Mouse (Mus musculus) neural tube, embryonic 13.5 days (tissue): Measurements from ENCODE around the gene Zfp618. TPM values are rescaled to one million over a fixed set of nuclear protein-coding genes. Genes with fewer than 3 reads are reported as not detected.

ENCODE experiments used
- ATAC-seq: fragments of 200-750 bp; cut with Nextera tagmentation; 2 replicates; pipeline ENCODE4 v1.8.0; 2017; ENCODE audit warnings: low read depth, mild to moderate bottlenecking, moderate TSS enrichment, moderate library complexity
- H3K27ac ChIP-seq: fragments of 300-500 bp; sonication (generic); replicated peaks from 2 replicates; pipeline ENCODE4 v1.5.1; 2015; ENCODE audit warnings: moderate library complexity, mild to moderate bottlenecking, inconsistent platforms
- H3K27me3 ChIP-seq: fragments of 300-500 bp; sonication (generic); 2 replicates; pipeline ENCODE4 v1.6.1; 2015; ENCODE audit warnings: mild to moderate bottlenecking, inconsistent platforms
- H3K36me3 ChIP-seq: fragments of 300-500 bp; sonication (generic); 2 replicates; pipeline ENCODE4 v1.6.1; 2015; ENCODE audit warnings: mild to moderate bottlenecking, inconsistent platforms
- H3K4me1 ChIP-seq: fragments of 300-500 bp; sonication (generic); replicated peaks from 2 replicates; pipeline ENCODE4 v1.6.1; 2015; ENCODE audit warnings: inconsistent platforms
- H3K4me2 ChIP-seq: fragments of 300-500 bp; sonication (generic); 2 replicates; pipeline ENCODE4 v1.6.1; 2015; ENCODE audit warnings: inconsistent platforms, mild to moderate bottlenecking, moderate library complexity
- H3K4me3 ChIP-seq: fragments of 300-500 bp; sonication (generic); 2 replicates; pipeline ENCODE4 v1.5.1; 2015; ENCODE audit warnings: mild to moderate bottlenecking, inconsistent platforms
- H3K9ac ChIP-seq: fragments of 300-500 bp; sonication (generic); 2 replicates; pipeline ENCODE4 v1.6.1; 2015; ENCODE audit warnings: moderate library complexity, mild to moderate bottlenecking, inconsistent platforms
- H3K9me3 ChIP-seq: fragments of 300-500 bp; sonication (generic); 2 replicates; pipeline ENCODE4 v1.6.1; 2016; ENCODE audit warnings: inconsistent platforms
- WGBS: fragments of 180-500 bp; shearing (Covaris S2); methylation state at CpG from one replicate; pipeline ENCODE4 v1.1.7; 2015; 5-methylcytosine and 5-hydroxymethylcytosine counted together
- polyA plus RNA-seq: library from polyadenylated mRNA; unstranded; fragments of >200 nt; fragmentation: Nextera tagmentation; extraction: Ambion mirVana; gene quantifications from 2 replicates; pipeline ENCODE4 v1.2.1, GENCODE M21; 2015

Gene Zfp618
- polyA plus RNA-seq, 1 experiment from 2014 or later = 40.9 TPM

DNA sequence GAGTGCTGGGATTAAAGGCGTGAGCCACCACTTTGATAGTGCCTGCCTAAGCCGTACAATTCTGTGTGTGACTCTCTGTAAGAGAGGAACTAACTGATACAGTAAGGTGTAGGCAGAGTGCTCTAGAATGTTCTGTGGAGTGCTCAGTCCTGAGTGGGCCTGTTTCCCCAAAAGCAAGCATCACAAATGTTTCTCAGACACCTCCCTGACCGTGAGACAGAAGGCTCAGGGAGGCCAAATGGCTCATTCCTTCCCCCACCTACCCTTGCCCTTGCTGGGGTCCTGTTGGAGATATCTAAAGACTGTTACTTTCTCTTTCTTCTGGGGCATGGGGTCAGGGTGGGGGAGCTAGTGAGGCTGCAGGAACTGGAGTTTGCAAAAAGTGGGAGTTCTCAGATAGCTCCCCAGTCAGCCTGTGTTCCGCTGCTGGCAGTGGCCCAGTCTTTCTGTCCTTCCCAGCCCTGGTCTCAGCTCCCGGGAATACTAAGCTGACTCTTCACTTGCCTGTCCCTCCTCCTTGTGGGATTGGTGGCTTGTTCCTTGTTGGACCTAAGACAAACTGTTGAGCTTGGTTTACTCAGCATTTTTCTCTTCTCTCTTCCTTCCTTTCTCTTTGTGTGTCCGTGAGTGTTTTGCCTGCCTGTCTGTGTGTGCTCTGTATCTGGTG lies 55.8 kb downstream of the Zfp618 start:
- Histone ChIP-seq H3K9me3 (no peaks in the 10 kb centered on the region), H3K9ac (no peak overlapping the region), H3K4me3 (no peak overlapping the region), H3K4me2 (no peak overlapping the region), H3K4me1 (peaks cover 12% of the 10 kb centered on the region), H3K36me3 (0 out of 2 replicates have a peak, but pooled peaks cover under 1% of the 10 kb centered on the region), H3K27me3 (no peaks in the 10 kb centered on the region), H3K27ac (no peak overlapping the region)
- WGBS = 85% methylated on average over 6 of the region's 6 CpGs
- no peak for ATAC-seq

DNA sequence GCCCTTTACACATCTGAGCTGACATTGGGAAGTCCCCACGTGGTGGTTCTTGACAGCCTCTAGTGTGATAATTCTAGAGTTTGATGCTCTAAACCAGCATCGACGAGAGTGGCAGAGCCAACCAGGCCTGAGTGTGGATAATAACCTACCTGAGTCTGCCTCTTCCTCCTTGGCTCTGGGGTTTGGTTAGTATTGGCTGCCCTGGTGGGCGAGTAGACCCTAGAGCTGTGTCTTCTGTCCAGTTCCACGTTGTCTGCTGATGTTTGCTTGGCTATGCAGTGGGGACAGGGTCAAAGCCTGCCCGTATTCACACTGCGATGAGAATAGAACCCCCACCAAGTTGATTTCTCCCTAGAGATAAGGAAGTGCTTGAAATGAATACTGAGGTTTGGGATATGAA lies 58.1 kb downstream of the Zfp618 start:
- H3K36me3 ChIP-seq = 0 out of 2 replicates have a peak, but pooled peaks cover 4% of the 10 kb centered on the region
- 93% methylated on average over 7 of the region's 7 CpGs for WGBS
- H3K4me3 ChIP-seq = no peak overlapping the region
- no peaks in the 10 kb centered on the region for H3K9me3 ChIP-seq
- no peak overlapping the region for H3K27ac ChIP-seq
- no peak for ATAC-seq
- H3K4me2 ChIP-seq = no peak overlapping the region
- no peaks in the 10 kb centered on the region for H3K27me3 ChIP-seq
- no peak overlapping the region for H3K9ac ChIP-seq
- H3K4me1 ChIP-seq = peaks cover 16% of the 10 kb centered on the region

- WGBS = 96% methylated on average over 7 of the region's 7 CpGs
- Histone ChIP-seq H3K9ac (no peak overlapping the region), H3K27ac (no peak overlapping the region), H3K27me3 (no peaks in the 10 kb centered on the region), H3K4me1 (peaks cover 20% of the 10 kb centered on the region), H3K4me3 (no peak overlapping the region), H3K9me3 (no peaks in the 10 kb centered on the region), H3K36me3 (0 out of 2 replicates have a peak, but pooled peaks cover 4% of the 10 kb centered on the region), H3K4me2 (no peak overlapping the region)
- no peak for ATAC-seq
These were observed 58.7 kb downstream of the Zfp618 start for GRCm38 (mm10) chr4:63024098-63024497.

DNA sequence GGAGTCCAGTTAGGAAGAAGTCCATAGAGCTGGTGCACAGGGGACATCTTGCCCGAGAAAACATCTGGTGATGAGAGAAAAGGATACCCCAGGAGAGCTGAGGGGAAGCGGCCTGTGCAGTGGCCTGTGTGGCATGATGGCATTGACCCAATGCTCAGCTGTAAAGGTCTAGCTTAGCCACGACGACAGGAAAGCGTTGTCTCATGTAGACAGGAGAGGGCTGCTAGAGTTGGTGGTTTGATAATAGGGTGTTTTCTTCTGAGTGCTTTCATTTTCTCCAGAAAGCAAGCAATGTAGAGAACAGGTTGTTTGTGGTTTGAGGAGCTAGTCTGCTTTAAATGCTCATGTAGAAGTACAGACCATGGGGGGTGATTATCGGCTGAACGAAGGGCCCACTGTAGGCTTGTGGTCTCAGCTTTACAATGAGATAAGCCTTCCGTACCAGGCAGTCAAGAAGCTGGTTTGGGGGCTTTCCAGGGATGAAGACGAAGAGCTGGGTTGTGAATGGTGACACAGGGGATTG lies 59.4 kb downstream of the Zfp618 start:
- no peak for ATAC-seq
- peaks cover 17% of the 10 kb centered on the region for H3K4me1 ChIP-seq
- no peak overlapping the region for H3K4me2 ChIP-seq
- no peaks in the 10 kb centered on the region for H3K9me3 ChIP-seq
- H3K36me3 ChIP-seq = 0 out of 2 replicates have a peak, but pooled peaks cover 4% of the 10 kb centered on the region
- WGBS = 90% methylated on average over 9 of the region's 9 CpGs
- H3K4me3 ChIP-seq = no peak overlapping the region
- H3K27me3 ChIP-seq = no peaks in the 10 kb centered on the region
- H3K9ac ChIP-seq = no peak overlapping the region
- no peak overlapping the region for H3K27ac ChIP-seq

GRCm38 (mm10) chr4:63025306-63025705 lies 59.9 kb downstream of the Zfp618 start:
- Histone ChIP-seq H3K4me2 (no peak overlapping the region), H3K9me3 (no peaks in the 10 kb centered on the region), H3K27ac (no peak overlapping the region), H3K4me3 (no peak overlapping the region), H3K9ac (no peak overlapping the region), H3K27me3 (no peaks in the 10 kb centered on the region), H3K4me1 (peaks cover 12% of the 10 kb centered on the region), H3K36me3 (0 out of 2 replicates have a peak, but pooled peaks cover 4% of the 10 kb centered on the region)
- 91% methylated on average over 9 of the region's 9 CpGs for WGBS
- no peak for ATAC-seq

DNA sequence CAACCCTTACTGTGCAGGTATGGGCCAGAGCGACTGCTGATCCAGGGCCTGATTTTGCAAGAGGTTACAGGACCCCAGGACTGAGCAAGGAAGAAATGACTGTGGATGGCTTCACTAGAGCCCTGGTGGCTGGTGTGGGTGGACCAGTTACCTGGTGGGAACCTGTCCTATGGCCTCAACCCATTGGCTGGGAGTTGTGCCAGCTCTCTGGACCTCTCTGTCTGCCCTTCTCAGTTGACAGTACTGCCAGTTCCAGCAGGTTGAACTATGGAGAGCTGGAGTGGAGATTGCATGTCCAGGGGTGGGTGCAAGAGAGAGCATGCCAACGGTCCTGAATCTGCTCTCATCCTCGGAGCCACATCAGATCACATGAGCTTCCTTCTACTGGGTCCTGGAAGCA lies 60.9 kb downstream of the Zfp618 start:
- peaks cover 15% of the 10 kb centered on the region for H3K4me1 ChIP-seq
- 0 out of 2 replicates have a peak, but pooled peaks cover 4% of the 10 kb centered on the region for H3K36me3 ChIP-seq
- ATAC-seq = no peak
- H3K27me3 ChIP-seq = no peaks in the 10 kb centered on the region
- H3K4me3 ChIP-seq = no peak overlapping the region
- H3K9ac ChIP-seq = no peak overlapping the region
- no peak overlapping the region for H3K4me2 ChIP-seq
- no peak overlapping the region for H3K27ac ChIP-seq
- no peaks in the 10 kb centered on the region for H3K9me3 ChIP-seq
- WGBS = 100% methylated on average over 3 of the region's 3 CpGs

DNA sequence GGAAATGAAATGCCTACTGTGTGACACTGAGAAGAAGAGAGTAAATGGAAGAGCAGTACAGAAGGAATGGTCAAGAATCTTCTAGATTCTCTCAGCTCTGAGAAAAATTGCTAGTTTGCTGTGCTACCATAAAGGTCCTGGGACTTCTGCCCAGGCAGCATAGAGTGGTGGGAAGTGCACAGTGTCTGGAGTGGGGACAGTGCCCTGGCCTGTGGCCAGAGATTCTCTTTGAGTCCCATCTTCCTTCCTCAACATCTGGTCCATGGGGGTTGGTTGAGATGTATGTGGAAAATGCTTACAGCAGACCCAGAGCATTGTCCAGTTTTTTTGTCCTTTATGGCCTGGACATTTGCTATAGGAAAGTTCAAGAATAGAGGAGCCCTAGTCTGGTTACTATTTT lies 62.1 kb downstream of the Zfp618 start:
- Histone ChIP-seq H3K9me3 (no peaks in the 10 kb centered on the region), H3K27ac (no peak overlapping the region), H3K4me3 (no peak overlapping the region), H3K4me2 (no peak overlapping the region), H3K27me3 (no peaks in the 10 kb centered on the region), H3K36me3 (0 out of 2 replicates have a peak, but pooled peaks cover 4% of the 10 kb centered on the region), H3K4me1 (peaks cover 18% of the 10 kb centered on the region), H3K9ac (no peak overlapping the region)
- no peak for ATAC-seq

DNA sequence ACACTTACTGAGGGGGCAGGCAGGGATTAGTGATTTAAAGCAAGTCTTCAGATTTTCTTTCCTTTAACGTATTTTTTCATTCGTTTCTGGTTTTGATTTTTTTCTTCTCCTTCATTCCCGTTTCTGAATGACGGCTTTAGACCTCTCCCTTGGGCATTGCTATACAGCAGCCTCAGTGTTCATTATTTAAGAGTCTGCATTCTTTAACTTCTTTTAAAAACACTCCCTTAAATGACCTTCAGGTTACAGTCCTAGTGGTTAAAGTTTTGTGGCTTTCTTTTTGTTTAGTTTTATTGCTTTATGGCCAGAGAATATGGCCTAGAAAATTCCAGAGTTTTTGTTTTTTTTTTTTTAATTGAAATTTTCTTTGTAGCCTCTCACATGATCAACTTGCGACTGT lies 64.8 kb downstream of the Zfp618 start:
- Histone ChIP-seq H3K27ac (no peak overlapping the region), H3K4me2 (no peak overlapping the region), H3K4me1 (peaks cover 32% of the 10 kb centered on the region), H3K36me3 (0 out of 2 replicates have a peak, but pooled peaks cover 4% of the 10 kb centered on the region), H3K27me3 (no peaks in the 10 kb centered on the region), H3K4me3 (no peak overlapping the region), H3K9ac (no peak overlapping the region), H3K9me3 (no peaks in the 10 kb centered on the region)
- WGBS = 11% methylated on average over 5 of the region's 5 CpGs
- no peak for ATAC-seq

- H3K27ac ChIP-seq = no peak overlapping the region
- no peak overlapping the region for H3K9ac ChIP-seq
- no peaks in the 10 kb centered on the region for H3K27me3 ChIP-seq
- peaks cover 38% of the 10 kb centered on the region for H3K4me1 ChIP-seq
- no peak overlapping the region for H3K4me2 ChIP-seq
- 0 out of 2 replicates have a peak, but pooled peaks cover 3% of the 10 kb centered on the region for H3K36me3 ChIP-seq
- no peak overlapping the region for H3K4me3 ChIP-seq
- 43% methylated on average over 4 of the region's 4 CpGs for WGBS
- H3K9me3 ChIP-seq = no peaks in the 10 kb centered on the region
- ATAC-seq = no peak
These were observed 65.9 kb downstream of the Zfp618 start for GRCm38 (mm10) chr4:63031240-63031639.

GRCm38 (mm10) chr4:63032581-63033006 lies 67.2 kb downstream of the Zfp618 start:
- H3K4me1 ChIP-seq = peaks cover 42% of the 10 kb centered on the region
- H3K27ac ChIP-seq = no peak overlapping the region
- no peak overlapping the region for H3K9ac ChIP-seq
- no peak overlapping the region for H3K4me3 ChIP-seq
- H3K36me3 ChIP-seq = no peaks in the 10 kb centered on the region
- no peaks in the 10 kb centered on the region for H3K9me3 ChIP-seq
- no peak overlapping the region for H3K4me2 ChIP-seq
- no peaks in the 10 kb centered on the region for H3K27me3 ChIP-seq
- ATAC-seq = no peak
- 78% methylated on average over 9 of the region's 9 CpGs for WGBS

DNA sequence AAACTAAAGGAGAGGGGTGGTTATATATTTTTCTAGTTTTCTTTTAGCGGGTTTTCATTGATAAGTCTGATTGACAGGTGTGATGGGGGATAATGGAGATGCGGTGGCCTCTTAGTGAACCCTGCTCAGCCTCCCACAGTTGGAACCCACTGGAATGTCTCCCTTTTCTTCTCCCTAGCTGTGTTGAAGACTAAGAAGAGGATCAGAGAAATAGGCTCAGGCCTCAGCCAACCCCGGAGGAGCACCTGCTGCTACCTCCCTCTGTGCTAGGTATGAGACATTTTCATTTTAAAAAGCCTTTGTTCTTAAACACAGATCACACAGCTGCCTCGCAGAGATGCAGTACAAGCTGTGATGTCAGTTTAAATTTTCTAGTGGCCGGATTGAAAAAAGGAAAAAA lies 68.4 kb downstream of the Zfp618 start:
- Histone ChIP-seq H3K27me3 (no peaks in the 10 kb centered on the region), H3K27ac (no peak overlapping the region), H3K36me3 (no peaks in the 10 kb centered on the region), H3K4me1 (peaks cover 41% of the 10 kb centered on the region), H3K9me3 (no peaks in the 10 kb centered on the region), H3K4me3 (no peak overlapping the region), H3K4me2 (no peak overlapping the region), H3K9ac (no peak overlapping the region)
- ATAC-seq = no peak
- WGBS = 38% methylated on average over 5 of the region's 5 CpGs

GRCm38 (mm10) chr4:63035991-63036390 lies 70.6 kb downstream of the Zfp618 start:
- ATAC-seq = no peak
- Histone ChIP-seq H3K4me3 (no peak overlapping the region), H3K36me3 (no peaks in the 10 kb centered on the region), H3K9ac (no peak overlapping the region), H3K9me3 (no peaks in the 10 kb centered on the region), H3K4me1 (peaks cover 38% of the 10 kb centered on the region), H3K27ac (no peak overlapping the region), H3K4me2 (no peak overlapping the region), H3K27me3 (no peaks in the 10 kb centered on the region)
- WGBS = 69% methylated on average over 7 of the region's 7 CpGs

- 96% methylated on average over 5 of the region's 5 CpGs for WGBS
- H3K9me3 ChIP-seq = no peaks in the 10 kb centered on the region
- H3K9ac ChIP-seq = no peak overlapping the region
- ATAC-seq = no peak
- no peak overlapping the region for H3K27ac ChIP-seq
- no peaks in the 10 kb centered on the region for H3K27me3 ChIP-seq
- H3K4me2 ChIP-seq = no peak overlapping the region
- H3K4me1 ChIP-seq = peaks cover 32% of the 10 kb centered on the region
- no peaks in the 10 kb centered on the region for H3K36me3 ChIP-seq
- no peak overlapping the region for H3K4me3 ChIP-seq
These were observed 71.4 kb downstream of the Zfp618 start for GRCm38 (mm10) chr4:63036790-63037189.
